Mouse (Mus musculus) forebrain, embryonic 16.5 days (tissue): ENCODE measurements around the gene Arl5a. TPM values are rescaled to one million over a fixed set of nuclear protein-coding genes. Genes with fewer than 3 reads are reported as not detected.
A peak's percentile ranks its signal among the peaks of the same experiment; 100 is the strongest.

Experiments
- ATAC-seq: fragments of 200-750 bp; cut with Nextera tagmentation; 2 replicates; pipeline ENCODE4 v1.8.0; 2017; ENCODE audit warnings: mild to moderate bottlenecking, moderate library complexity
- H3K27ac ChIP-seq: fragments of 300-500 bp; sonication (generic); 2 replicates; pipeline ENCODE4 v1.5.1; 2014; ENCODE audit warnings: low read length, control low read depth
- H3K27me3 ChIP-seq: fragments of 300-500 bp; sonication (generic); replicated peaks from 2 replicates; pipeline ENCODE4 v1.6.1; 2014; ENCODE audit warnings: low read length; ENCODE audit not compliant: control insufficient read depth, insufficient read depth
- H3K36me3 ChIP-seq: fragments of 300-500 bp; sonication (generic); 2 replicates; pipeline ENCODE4 v1.6.1; 2014; ENCODE audit not compliant: control insufficient read depth, insufficient read depth
- H3K4me1 ChIP-seq: fragments of 300-500 bp; sonication (generic); replicated peaks from 2 replicates; pipeline ENCODE4 v1.6.1; 2014; ENCODE audit warnings: low read length; ENCODE audit not compliant: control insufficient read depth, insufficient read depth
- H3K4me2 ChIP-seq: fragments of 300-500 bp; sonication (generic); 2 replicates; pipeline ENCODE4 v1.6.1; 2014; ENCODE audit warnings: mild to moderate bottlenecking, low read length, control low read depth
- H3K4me3 ChIP-seq: fragments of 300-500 bp; sonication (generic); replicated peaks from 2 replicates; pipeline ENCODE4 v1.5.1; 2014; ENCODE audit warnings: mild to moderate bottlenecking, low read length, control low read depth
- H3K9ac ChIP-seq: fragments of 300-500 bp; sonication (generic); replicated peaks from 2 replicates; pipeline ENCODE4 v1.6.1; 2014; ENCODE audit warnings: low read depth, low read length, control low read depth
- H3K9me3 ChIP-seq: fragments of 300-500 bp; sonication (generic); 2 replicates; pipeline ENCODE4 v1.6.1; 2016; ENCODE audit warnings: low read length; ENCODE audit not compliant: control insufficient read depth
- WGBS: fragments of 180-500 bp; shearing (Covaris S2); extraction: QIAGEN DNeasy Blood & Tissue Kit; methylation state at CpG from one replicate; pipeline ENCODE4 v1.1.7; 2014; 5-methylcytosine and 5-hydroxymethylcytosine counted together
- polyA plus RNA-seq: library from polyadenylated mRNA; unstranded; fragments of >200 nt; fragmentation: Nextera tagmentation; extraction: Ambion mirVana; gene quantifications from 2 replicates; pipeline ENCODE4 v1.2.1, GENCODE M21; 2015

Arl5a gene
- polyA plus RNA-seq, 1 experiment from 2014 or later, result 50.6 TPM

DNA sequence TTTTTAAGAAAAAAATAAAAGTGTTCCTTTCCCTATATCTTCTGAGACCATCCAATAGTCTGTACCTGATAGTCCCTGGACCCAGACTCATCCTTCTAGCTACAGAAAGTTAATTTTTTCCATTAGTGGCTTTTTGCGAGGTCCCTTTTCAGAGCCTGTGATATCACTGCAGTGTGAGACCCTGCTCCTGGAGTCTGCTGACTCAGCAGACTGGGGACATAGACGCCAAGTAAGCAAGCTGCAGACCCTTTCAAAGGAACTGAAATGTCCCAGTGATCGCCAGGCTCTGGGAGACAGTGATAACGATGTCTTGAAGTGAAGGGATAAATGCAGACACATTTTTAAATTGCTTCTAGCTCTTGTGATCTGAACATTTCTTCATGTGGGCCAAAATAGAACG is 21.9 kb upstream of the Arl5a start:
- peaks cover 8% of the 10 kb centered on the region for H3K36me3 ChIP-seq
- no peak overlapping the region for H3K27ac ChIP-seq
- no peaks in the 10 kb centered on the region for H3K9me3 ChIP-seq
- no peak overlapping the region for H3K9ac ChIP-seq
- no peak for ATAC-seq
- H3K27me3 ChIP-seq, result no peaks in the 10 kb centered on the region
- whole genome bisulfite sequencing, result 64% methylated on average over 5 of the region's 5 CpGs
- no peak overlapping the region for H3K4me3 ChIP-seq
- no peak overlapping the region for H3K4me2 ChIP-seq
- H3K4me1 ChIP-seq, result peaks cover 4% of the 10 kb centered on the region

DNA sequence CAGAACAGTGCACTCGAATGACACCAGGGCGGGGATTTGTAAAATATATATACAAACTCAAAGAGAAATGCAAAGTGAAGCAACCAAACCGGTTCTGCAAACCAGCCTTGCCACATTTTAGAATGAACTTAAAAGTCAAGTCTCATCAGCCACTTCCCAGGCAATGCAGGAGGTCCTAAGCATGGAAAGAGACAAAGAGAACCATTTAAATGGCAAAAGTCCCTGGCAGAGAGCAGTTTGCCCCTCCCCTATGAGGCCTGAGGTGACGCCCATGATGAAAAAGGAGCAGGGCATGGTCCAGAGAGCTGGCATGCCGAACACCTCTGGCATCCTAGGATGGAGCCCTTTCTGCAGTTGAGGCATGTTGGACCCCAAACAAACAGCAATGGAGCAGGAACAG is 17.4 kb upstream of the Arl5a start:
- Histone ChIP-seq H3K27me3 (no peaks in the 10 kb centered on the region), H3K9ac (no peak overlapping the region), H3K9me3 (no peaks in the 10 kb centered on the region), H3K27ac (no peak overlapping the region), H3K4me3 (no peak overlapping the region), H3K4me1 (peaks cover 7% of the 10 kb centered on the region), H3K4me2 (no peak overlapping the region), H3K36me3 (no peaks in the 10 kb centered on the region)
- WGBS, result 36% methylated on average over 5 of the region's 5 CpGs
- no peak for ATAC-seq

DNA sequence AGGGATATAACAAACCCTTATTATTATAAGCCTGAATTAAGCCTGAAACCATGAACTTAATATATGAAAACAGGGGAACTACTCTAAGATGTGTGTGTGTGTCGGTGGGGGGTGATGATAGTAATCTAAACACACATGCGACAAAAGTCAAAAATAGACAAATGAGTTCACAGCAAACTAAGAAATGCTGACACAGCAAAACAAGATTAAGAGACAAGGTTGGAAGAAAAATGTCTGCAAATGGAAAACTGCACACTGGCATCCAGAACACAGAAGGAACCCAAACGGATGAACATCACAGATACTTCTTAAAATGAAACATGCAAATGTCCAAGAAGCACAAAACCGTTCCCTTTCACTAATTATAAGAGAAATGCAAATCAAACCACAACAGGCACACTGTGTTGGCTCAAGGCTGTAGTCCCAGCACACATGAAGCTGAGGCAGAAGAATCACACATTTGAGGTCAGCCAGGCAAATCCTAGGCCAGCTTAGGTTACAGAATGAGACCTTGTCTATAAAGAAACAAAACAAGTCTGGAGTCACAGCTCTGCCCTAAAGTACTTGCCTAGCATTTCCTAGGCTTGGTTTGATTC is 15.8 kb upstream of the Arl5a start:
- no peaks in the 10 kb centered on the region for H3K36me3 ChIP-seq
- no peaks in the 10 kb centered on the region for H3K9me3 ChIP-seq
- no peak overlapping the region for H3K4me2 ChIP-seq
- ATAC-seq, result no peak
- peaks cover 18% of the 10 kb centered on the region for H3K4me1 ChIP-seq
- no peaks in the 10 kb centered on the region for H3K27me3 ChIP-seq
- H3K27ac ChIP-seq, result no peak overlapping the region
- no peak overlapping the region for H3K4me3 ChIP-seq
- 74% methylated on average over 4 of the region's 4 CpGs for WGBS
- H3K9ac ChIP-seq, result no peak overlapping the region

DNA sequence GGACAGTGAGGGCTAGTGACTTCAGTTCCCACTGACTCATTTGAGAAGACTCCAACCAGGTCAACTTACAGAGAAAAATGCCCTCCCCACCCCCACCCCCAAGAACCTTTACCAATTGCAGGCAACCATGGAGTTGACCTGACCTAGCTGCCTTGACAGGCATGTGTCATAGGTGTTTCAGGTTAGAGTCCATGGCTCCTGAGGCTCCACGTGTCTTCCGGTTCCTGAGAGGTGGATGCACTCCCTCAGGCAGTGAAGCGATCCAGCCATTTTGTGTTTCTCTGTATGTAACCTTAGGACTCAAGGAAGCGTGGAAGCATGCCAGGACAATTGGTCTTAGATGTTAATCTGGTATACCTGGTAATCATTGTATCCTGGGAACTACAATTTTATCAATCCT is 13.7 kb upstream of the Arl5a start:
- no peaks in the 10 kb centered on the region for H3K27me3 ChIP-seq
- H3K36me3 ChIP-seq, result peaks cover 2% of the 10 kb centered on the region; the same call in 1 of the 2 replicates
- no peaks in the 10 kb centered on the region for H3K9me3 ChIP-seq
- peaks cover 18% of the 10 kb centered on the region for H3K4me1 ChIP-seq
- ATAC-seq, result no peak
- H3K27ac ChIP-seq, result no peak overlapping the region
- H3K4me3 ChIP-seq, result no peak overlapping the region
- WGBS, result 98% methylated on average over 4 of the region's 4 CpGs
- H3K4me2 ChIP-seq, result no peak overlapping the region
- no peak overlapping the region for H3K9ac ChIP-seq

DNA sequence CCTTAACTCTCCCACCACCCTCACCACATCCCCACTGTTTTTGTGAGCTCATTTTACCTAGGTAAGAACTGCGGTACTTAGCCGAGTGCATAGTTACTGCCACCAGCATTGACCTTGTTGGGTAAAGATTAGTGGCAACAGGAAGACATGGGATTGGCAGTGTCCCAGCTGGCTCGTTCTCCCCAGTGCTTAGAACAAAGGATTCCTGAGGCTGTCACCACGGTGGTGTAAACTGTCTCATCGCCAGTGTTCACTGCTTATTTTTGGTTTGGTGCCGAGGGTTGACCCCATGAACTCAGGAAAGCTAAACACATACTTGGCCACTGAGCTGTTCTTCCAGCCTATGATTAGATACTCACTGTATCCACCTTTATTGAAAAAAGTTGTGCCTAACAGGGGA is 13.3 kb upstream of the Arl5a start:
- H3K9ac ChIP-seq, result no peak overlapping the region
- no peak overlapping the region for H3K4me2 ChIP-seq
- H3K4me3 ChIP-seq, result no peak overlapping the region
- no peaks in the 10 kb centered on the region for H3K27me3 ChIP-seq
- WGBS, result 31% methylated on average over 6 of the region's 6 CpGs
- peaks cover 2% of the 10 kb centered on the region; the same call in 1 of the 2 replicates for H3K36me3 ChIP-seq
- no peak for ATAC-seq
- H3K27ac ChIP-seq, result no peak overlapping the region
- peaks cover 18% of the 10 kb centered on the region for H3K4me1 ChIP-seq
- no peaks in the 10 kb centered on the region for H3K9me3 ChIP-seq

DNA sequence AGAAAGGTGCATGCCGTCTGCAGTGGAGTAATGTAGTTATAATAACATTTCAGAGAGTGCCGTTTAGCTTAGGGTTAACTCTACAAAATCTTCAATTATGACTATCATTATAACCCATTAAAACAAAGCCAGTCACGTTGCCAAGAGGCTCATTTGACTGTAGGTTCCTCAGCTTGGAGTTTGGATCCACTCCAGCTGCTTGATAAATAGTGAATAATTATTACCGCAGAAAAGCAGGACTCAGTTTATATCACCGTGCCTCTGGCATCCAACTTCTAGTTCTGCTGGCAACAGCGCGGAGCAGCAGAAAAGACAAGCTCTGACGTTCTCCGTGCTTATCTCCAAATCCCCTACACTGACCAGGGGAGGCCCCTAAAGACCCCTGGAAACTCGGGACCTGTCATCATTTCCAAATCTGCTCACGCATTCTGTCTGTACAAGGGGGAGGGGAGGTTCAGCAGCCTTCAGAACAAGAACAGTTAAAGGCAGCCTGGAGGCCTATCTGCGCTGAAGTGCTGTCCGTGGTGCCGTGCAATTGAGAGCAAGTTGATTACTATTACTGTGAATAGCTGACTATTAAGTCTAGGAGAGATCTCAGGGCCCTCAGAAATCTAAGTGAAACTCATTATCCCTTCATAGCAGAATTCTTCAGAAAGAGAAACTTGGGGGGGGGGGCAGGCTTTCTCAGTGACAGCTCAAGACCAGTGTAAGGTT is 11.4 kb upstream of the Arl5a start:
- Histone ChIP-seq H3K27me3 (no peaks in the 10 kb centered on the region), H3K4me2 (peak overlapping the region; percentile 16; the same call in 1 of the 2 replicates), H3K9me3 (no peaks in the 10 kb centered on the region), H3K36me3 (peaks cover 2% of the 10 kb centered on the region; the same call in 1 of the 2 replicates), H3K27ac (no peak overlapping the region), H3K9ac (no peak overlapping the region), H3K4me3 (no peak overlapping the region), H3K4me1 (peaks cover 14% of the 10 kb centered on the region)
- ATAC-seq, result peak; percentile 56
- 36% methylated on average over 14 of the region's 14 CpGs for WGBS

DNA sequence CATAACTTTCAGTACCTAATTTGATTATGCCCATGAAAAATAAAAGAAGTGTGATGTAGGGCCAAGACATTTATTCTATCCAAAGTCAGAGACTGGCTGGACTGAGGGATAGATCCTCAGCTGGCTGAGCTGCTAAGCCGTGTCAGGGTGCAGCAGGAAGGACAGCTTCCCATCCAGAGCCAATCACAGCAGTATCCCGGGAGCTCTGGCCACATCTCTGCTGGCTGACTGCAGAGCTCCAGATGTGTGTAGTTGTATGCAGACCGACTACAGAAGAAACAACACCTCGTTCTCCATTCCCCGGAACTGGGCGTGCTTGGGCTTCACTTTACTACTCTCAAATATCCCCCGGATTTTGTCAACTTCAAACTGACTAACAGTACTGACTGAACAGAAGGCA is 8.7 kb upstream of the Arl5a start:
- Histone ChIP-seq H3K9me3 (no peaks in the 10 kb centered on the region), H3K4me2 (no peak overlapping the region), H3K27me3 (no peaks in the 10 kb centered on the region), H3K27ac (no peak overlapping the region), H3K4me1 (peaks cover 14% of the 10 kb centered on the region), H3K9ac (no peak overlapping the region), H3K4me3 (no peak overlapping the region), H3K36me3 (peaks cover 2% of the 10 kb centered on the region; the same call in 1 of the 2 replicates)
- ATAC-seq, result no peak
- WGBS, result 73% methylated on average over 7 of the region's 7 CpGs

DNA sequence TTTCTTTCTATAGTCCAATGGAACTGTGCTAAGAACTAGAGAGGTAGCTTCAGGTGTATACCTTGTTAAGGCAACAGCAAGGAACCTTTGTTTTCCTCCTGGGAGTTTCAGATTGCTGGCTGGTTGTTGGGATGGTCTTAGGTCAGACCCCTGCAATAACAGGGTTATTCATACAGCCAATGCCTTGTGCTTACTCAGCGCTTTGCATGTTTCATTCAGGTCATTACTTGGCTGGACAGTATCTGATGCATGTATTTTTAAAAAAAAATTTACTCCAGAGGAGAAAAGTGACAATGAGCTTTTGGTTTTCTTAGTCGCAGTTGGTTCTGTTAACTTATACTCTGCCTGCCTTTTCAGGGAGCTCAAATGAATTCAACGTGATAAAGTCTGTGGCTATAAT is 2.7 kb upstream of the Arl5a start:
- Histone ChIP-seq H3K4me3 (no peak overlapping the region), H3K27me3 (no peaks in the 10 kb centered on the region), H3K9me3 (no peaks in the 10 kb centered on the region), H3K4me2 (no peak overlapping the region), H3K27ac (no peak overlapping the region), H3K36me3 (no peaks in the 10 kb centered on the region), H3K9ac (no peak overlapping the region), H3K4me1 (peaks cover 16% of the 10 kb centered on the region)
- ATAC-seq, result no peak
- WGBS, result 89% methylated on average over 3 of the region's 3 CpGs

DNA sequence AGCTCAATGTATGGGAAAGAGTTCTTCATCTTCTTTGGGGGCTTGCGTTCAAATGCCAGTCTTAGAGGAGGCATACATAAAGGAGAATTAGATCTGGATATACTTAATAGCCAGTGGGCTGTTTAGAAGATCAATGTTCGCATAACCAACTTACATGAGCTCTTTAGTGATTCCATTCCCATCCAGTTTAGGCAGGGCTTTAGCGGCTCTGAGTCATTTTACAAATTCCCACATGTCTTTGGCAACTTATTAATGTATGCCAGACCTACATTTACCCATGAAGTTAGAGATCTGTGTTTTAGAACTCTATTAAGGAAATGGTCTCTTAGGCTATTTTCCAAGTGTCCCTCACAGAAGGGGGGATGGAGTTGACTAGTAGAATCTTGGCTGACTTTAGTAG is 1.3 kb upstream of the Arl5a start:
- no peaks in the 10 kb centered on the region for H3K9me3 ChIP-seq
- H3K27ac ChIP-seq, result no peak overlapping the region
- ATAC-seq, result no peak
- H3K36me3 ChIP-seq, result no peaks in the 10 kb centered on the region
- H3K4me3 ChIP-seq, result no peak overlapping the region
- H3K27me3 ChIP-seq, result no peaks in the 10 kb centered on the region
- no peak overlapping the region for H3K4me2 ChIP-seq
- 96% methylated on average over 3 of the region's 3 CpGs for WGBS
- peaks cover 20% of the 10 kb centered on the region for H3K4me1 ChIP-seq
- H3K9ac ChIP-seq, result no peak overlapping the region
